Mouse (Mus musculus): ENCODE results near the gene Nudt7. TPM values are rescaled to one million over a fixed set of nuclear protein-coding genes. Genes with fewer than 3 reads are reported as not detected.

The Nudt7 gene
- polyA plus RNA-seq (2014; fragmentation: Illumina TruSeq; extraction: RNeasy Lipid Tissue Mini Kit (QIAGEN cat#74804); ENCODE audit: low read depth, low replicate concordance): 71.6 TPM

DNA sequence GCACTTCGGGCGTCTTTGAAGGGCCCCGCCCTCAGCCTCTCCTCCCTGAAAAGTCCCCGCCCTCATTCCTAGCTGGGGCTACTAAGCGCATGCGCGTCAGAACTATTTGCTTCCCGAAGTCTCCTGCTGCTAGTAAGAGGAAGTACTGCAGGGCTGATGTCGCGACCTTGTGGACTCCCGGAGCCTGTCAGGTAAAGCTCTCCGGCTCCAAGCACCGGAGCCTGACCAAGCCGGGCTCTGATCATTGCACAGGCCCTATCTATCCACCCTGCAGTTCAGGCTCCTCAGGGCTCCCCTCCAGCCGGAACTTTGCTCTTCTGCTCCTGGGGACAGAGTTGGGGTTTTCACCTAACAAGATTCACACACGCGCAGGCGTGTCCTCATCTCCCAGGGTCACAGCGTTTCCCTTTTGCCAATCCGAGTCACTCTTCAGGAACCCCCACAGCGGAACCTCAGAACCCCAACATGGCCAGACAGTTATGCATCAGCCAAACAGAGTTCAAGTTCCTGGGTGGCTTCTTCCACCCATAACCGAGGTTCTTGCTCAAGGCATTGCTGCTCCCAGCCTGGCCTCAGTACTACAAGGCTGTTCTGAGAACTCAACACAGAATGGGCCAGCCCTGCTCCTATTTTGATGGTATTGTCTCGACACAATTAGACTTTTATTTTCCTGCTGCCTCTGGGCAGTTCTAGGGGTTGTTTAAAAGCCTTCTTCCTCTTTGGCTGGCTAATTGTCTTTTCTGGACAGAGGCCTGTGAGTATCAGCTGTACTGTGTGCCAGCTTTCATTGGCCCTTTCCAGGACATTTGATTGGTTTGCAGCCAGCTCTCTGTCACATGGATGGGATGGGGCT is at the start of gene Nudt7:
Gene Nudt7, plus strand, starts transcription at position 48 of the 853 bp plus-strand sequence.

Other genes starting within 250 kb of the Nudt7 start
- gene Vat1l, start 72.1 kb downstream of the Nudt7 start, polyA plus RNA-seq (2014; fragmentation: Illumina TruSeq; extraction: RNeasy Lipid Tissue Mini Kit (QIAGEN cat#74804); ENCODE audit: low read depth, low replicate concordance): not detected

All from kidney, adult 10 weeks (tissue).